Mouse (Mus musculus) megakaryocyte, adult 5-6 weeks (primary cell): ENCODE measurements around the gene 4930453N24Rik. TPM values are rescaled to one million over a fixed set of nuclear protein-coding genes. Genes with fewer than 3 reads are reported as not detected.
A peak's percentile ranks its signal among the peaks of the same experiment; 100 is the strongest.

Experiments
- ATAC-seq: 2 replicates; pipeline ENCODE4 v1.8.0; 2016; ENCODE audit warnings: mild to moderate bottlenecking, inconsistent platforms; ENCODE audit not compliant: poor library complexity, severe bottlenecking
- total RNA-seq, 2 experiments: library from RNA; stranded (forward) in 1 of 2; stranded (reverse) in 1 of 2; fragments of 153-499, 151-499 nt in 1 of 2; fragments of 221-1000, 200-1000 nt in 1 of 2; gene quantifications; 2 replicates each; pipeline versions ENCODE4 v1.2.3 to v1.2.4; 2015 to 2017

Gene 4930453N24Rik
- 35.5 and 45.8 TPM in 2 replicates for total RNA-seq (2015)
- total RNA-seq (2017) = 20.9 and 22.2 TPM in 2 replicates

- peak; percentile 92 for ATAC-seq
These were observed at the start of gene 4930453N24Rik for GRCm38 (mm10) chr16:64770521-64771430. Gene 4930453N24Rik, minus strand, starts transcription at chr16:64771161.

DNA sequence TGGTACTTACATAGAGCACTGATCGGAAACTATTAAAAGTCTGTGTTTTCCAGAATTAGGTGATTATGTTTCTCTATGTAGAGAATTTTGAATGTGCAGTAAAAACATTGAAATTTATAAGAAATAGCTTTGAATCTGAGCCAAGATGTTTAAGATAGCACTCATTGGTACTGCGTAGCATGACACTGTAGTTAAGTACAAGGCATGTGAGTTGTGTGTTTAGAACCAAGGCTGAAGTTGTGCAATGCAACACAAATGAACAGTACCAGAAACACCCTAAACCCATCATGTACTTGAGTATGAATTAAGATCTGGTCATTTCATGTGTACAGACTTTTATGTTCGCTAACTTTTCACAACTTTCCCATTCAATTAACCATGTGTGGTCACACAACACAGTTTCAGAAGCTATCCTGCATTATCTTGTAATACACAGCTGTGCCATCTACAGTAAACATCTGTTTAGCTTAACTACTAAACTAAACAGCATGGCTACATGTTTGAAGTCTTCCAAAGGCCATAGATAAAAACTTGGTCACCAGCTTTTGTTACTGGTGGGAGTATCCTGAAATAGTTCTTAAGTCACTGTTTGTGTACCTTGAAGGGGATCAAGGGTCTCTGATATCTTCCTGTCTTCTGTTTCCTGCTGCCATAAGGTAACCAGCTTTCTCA, 46.3 kb upstream of the 4930453N24Rik start:
- ATAC-seq = no peak; the same call in 1 of the 2 replicates

DNA sequence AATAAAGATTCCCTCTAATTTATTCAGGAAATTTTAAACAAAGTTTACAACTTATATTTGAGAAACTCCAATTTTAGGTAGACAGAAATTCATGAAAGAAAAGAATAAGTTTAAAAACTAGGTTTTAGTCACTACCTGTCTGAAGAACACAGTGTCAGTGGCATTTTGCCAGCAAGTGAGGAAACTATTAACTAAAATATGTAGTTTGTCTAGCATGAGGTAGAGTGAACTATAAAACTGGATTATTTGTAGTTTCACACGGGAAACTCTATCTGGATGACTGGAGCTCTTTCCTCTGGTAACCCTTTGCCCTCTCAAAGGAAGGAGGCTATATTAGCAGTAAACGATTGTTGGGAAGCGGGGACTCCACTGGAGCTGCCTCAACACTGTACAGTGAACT, 32.1 kb upstream of the 4930453N24Rik start:
- no peak for ATAC-seq

- peak; percentile 93 for ATAC-seq
These were observed 30.7 kb upstream of the 4930453N24Rik start for GRCm38 (mm10) chr16:64801638-64802037.

GRCm38 (mm10) chr16:64800393-64800792, 29.4 kb upstream of the 4930453N24Rik start:
- ATAC-seq = peak; percentile 64

DNA sequence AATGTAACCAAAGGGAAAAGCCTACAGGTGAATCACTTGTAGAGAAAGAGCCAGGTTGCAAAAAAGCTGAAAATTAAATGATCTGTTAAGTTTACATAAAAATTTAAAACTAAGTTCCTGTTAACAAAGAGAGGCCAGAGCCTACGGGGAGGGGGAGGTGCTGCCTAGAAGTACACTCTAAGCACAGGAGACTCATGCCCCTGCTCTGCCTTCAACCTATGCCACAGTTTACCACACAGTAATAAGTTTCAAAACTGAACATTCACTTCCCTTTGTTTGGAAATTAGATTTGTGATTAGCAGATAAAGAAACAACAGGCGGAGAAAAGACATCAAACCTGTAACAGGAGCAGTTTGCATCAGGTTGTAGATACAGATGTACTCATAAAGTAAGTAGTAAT, 23.8 kb upstream of the 4930453N24Rik start:
- ATAC-seq = peak; percentile 77

DNA sequence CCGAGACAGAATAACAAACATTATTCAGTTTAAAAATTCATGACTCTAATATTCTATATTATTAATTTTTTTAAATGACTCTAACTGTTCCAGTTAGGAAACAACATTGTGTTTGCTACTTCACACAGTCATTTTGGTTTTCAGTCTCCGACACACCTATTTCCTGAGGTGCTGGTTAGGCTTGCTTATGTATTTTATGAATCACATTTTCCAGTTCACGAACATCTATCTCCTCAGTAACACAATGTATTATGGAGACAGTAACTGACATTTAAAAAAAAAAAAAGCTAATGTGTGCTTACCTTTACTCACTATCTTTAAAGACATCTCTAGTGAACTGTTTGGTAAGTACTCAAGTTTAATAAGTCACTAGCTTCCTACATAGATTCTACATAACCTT, 18.7 kb upstream of the 4930453N24Rik start:
- no peak for ATAC-seq

DNA sequence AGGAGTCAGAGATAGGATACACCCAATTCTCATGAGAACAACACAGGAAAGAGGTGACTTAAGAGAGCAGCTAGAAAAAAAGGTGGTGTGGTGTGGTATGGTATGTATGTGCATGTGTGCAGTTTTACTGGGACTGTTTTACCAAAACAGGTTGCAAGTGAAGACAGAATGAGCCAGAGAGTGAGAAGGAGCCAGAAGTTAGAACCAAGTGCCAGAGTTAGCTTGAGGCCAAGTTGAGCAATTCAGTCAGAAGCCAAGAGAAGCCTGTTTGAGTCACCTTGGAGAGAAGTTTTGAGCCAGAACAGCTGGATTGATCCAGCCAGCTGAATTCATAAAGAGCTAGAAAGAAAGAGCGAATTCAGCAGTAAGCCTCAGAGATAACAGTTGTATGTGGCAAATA, 4.6 kb upstream of the 4930453N24Rik start:
- ATAC-seq = no peak

GRCm38 (mm10) chr16:64771431-64771818, 464 bp upstream of the 4930453N24Rik start:
- ATAC-seq = no peak

- no peak for ATAC-seq
These were observed 4.2 kb downstream of the 4930453N24Rik start for GRCm38 (mm10) chr16:64766696-64767300.

- no peak for ATAC-seq
These were observed 11.7 kb downstream of the 4930453N24Rik start for GRCm38 (mm10) chr16:64759245-64759626.

- ATAC-seq = peak; percentile 61
These were observed 12.3 kb downstream of the 4930453N24Rik start for GRCm38 (mm10) chr16:64758561-64759244.

- peak; percentile 34 for ATAC-seq
These were observed 13.1 kb downstream of the 4930453N24Rik start for GRCm38 (mm10) chr16:64757666-64758400.

DNA sequence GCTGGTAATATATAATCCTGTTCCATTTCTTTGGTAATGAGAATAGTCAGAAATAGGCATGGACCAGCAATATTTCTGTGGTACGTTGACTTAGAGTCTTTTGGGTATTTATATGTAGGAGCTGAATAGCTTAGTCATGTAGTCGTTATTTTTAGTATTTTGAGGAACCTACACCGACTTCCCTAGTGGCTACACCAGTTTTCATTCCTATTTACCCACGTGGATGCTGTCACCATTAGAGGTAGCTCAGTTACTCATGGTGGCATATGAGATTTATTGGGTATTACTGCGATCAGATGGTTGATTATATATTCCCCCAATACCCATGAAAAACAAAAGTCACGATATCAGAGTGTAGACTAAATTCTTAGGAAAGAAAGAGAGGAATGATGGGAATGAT, 14.6 kb downstream of the 4930453N24Rik start:
- ATAC-seq = peak; percentile 69

- peak; percentile 30; the same call in 1 of the 2 replicates for ATAC-seq
These were observed 16.2 kb downstream of the 4930453N24Rik start for GRCm38 (mm10) chr16:64754743-64755139.

GRCm38 (mm10) chr16:64753990-64754742, 16.8 kb downstream of the 4930453N24Rik start:
- ATAC-seq = no peak

DNA sequence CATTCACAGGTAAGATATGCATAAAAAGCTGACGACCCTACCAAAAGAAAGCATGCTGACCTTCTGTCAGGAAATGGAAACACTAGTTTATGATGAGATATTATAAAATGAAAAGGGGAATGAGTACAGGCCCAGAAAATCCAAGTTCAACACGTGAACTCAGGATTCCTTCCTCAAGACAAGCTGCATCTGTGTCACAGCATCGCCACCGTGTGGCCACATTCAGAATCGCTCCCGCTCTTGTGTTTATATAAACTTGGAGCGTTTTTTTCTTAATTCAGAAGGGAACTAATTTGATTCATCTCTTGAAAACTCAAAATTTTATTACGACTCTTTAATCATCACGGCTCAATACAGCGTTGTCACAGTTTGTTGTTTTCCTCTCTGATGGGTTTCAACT, 22.7 kb downstream of the 4930453N24Rik start:
- ATAC-seq = peak; percentile 88

DNA sequence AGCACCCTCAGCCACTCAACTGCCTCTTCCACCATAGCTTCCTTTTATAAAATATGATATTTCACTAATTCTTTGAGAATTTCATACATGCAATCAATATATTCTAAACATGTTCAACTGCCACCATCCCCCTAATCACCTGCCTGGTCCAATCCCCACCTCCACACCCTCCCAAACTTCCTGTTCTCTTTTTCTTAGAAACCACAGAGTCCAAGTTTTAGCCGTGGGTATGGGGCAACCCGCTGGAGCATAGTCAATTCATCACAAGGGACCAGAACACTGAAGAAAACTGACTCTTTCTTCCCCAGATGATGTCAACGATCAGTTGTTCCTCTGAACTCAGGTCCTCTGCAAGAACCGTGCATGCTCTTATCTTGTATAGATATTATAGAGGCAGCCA, 25.9 kb downstream of the 4930453N24Rik start:
- peak; percentile 51 for ATAC-seq

DNA sequence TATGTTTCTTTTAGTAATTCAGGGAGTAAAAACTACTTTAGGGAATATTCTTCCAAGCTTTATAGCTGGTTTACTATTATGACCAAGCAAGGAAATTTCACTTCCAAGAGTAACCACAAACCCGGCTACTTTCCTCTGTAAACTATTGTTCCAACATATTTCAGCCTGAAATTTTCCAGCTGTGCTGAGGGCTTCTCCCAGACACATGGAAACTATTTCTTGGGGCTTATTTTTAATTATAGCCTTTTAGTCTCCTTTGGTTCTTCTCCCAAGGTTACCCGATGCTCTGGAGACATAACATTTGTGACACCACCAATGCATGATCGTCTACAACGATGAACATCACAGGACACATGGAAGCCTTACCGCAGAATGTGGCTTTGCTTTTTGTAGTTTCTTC, 33.7 kb downstream of the 4930453N24Rik start:
- no peak for ATAC-seq
